Mouse (Mus musculus): ENCODE results near the gene Snta1. TPM values are rescaled to one million over a fixed set of nuclear protein-coding genes. Genes with fewer than 3 reads are reported as not detected.

Gene Snta1
- polyA plus RNA-seq (2015; fragmentation: Nextera tagmentation; extraction: Ambion mirVana), result 6.7 and 7.2 TPM in 2 replicates

GRCm38 (mm10) chr2:154407643-154408445, at the start of gene Snta1:
TSS of gene Snta1 (minus strand) at chr2:154408099.
- TF ChIP-seq EP300 (optimal IDR thresholded peaks at IDR 0.05), result no peak
- no peak for TF ChIP-seq CTCF (IDR thresholded peaks at IDR 0.05; ENCODE audit: low read depth)
- Histone ChIP-seq H3K9ac (ENCODE audit: low read length) (peak within 1 kb of the TSS; percentile 74), H3K9me3 (ENCODE audit: control insufficient read depth, low read length) (no peaks in the 10 kb centered on the region), H3K4me3 (ENCODE audit: low read depth, low read length) (peak within 1 kb of the TSS; percentile 68), H3K36me3 (ENCODE audit: control insufficient read depth, insufficient read depth, low read length) (no peaks in the 10 kb centered on the region), H3K27me3 (ENCODE audit: control insufficient read depth, insufficient read depth, low read length) (no peaks in the 10 kb centered on the region), H3K27ac (replicated peaks) (peak within 1 kb of the TSS; percentile 56), H3K4me1 (replicated peaks; ENCODE audit: control insufficient read depth, insufficient read depth) (peaks cover 2% of the 10 kb centered on the region; the same call in 1 of the 2 replicates), H3K4me2 (replicated peaks; ENCODE audit: low read depth) (peak within 1 kb of the TSS; percentile 86)
- whole genome bisulfite sequencing, result 2% methylated on average over 66 of the region's 84 CpGs
- ATAC-seq (ENCODE audit: low FRiP score, low TSS enrichment), result peak; percentile 88
- DNase-seq (ENCODE audit: low spot score), result peak; percentile 90

GRCm38 (mm10) chr2:154456621-154457020, 48.7 kb upstream of the Snta1 start:
- H3K27me3 ChIP-seq (ENCODE audit: control insufficient read depth, insufficient read depth, low read length), result no peaks in the 10 kb centered on the region
- H3K4me1 ChIP-seq (replicated peaks; ENCODE audit: control insufficient read depth, insufficient read depth), result no peaks in the 10 kb centered on the region
- no peak overlapping the region for H3K4me3 ChIP-seq (ENCODE audit: low read depth, low read length)
- H3K36me3 ChIP-seq (ENCODE audit: control insufficient read depth, insufficient read depth, low read length), result no peaks in the 10 kb centered on the region
- TF ChIP-seq EP300 (optimal IDR thresholded peaks at IDR 0.05), result no peak
- TF ChIP-seq CTCF (IDR thresholded peaks at IDR 0.05; ENCODE audit: low read depth), result no peak
- no peak for DNase-seq (ENCODE audit: low spot score)
- no peak overlapping the region for H3K4me2 ChIP-seq (replicated peaks; ENCODE audit: low read depth)
- H3K27ac ChIP-seq (replicated peaks), result no peak overlapping the region
- H3K9ac ChIP-seq (ENCODE audit: low read length), result no peak overlapping the region
- ATAC-seq (ENCODE audit: low FRiP score, low TSS enrichment), result no peak
- H3K9me3 ChIP-seq (ENCODE audit: control insufficient read depth, low read length), result no peaks in the 10 kb centered on the region

- 0 out of 2 replicates have a peak, but pooled peaks have one; percentile 8 for ATAC-seq (ENCODE audit: low FRiP score, low TSS enrichment)
- H3K27ac ChIP-seq (replicated peaks), result peak overlapping the region; percentile 35
- no peaks in the 10 kb centered on the region for H3K4me1 ChIP-seq (replicated peaks; ENCODE audit: control insufficient read depth, insufficient read depth)
- H3K4me3 ChIP-seq (ENCODE audit: low read depth, low read length), result no peak overlapping the region
- TF ChIP-seq EP300 (optimal IDR thresholded peaks at IDR 0.05) (no peak), CTCF (IDR thresholded peaks at IDR 0.05; ENCODE audit: low read depth) (no peak)
- H3K9me3 ChIP-seq (ENCODE audit: control insufficient read depth, low read length), result no peaks in the 10 kb centered on the region
- H3K27me3 ChIP-seq (ENCODE audit: control insufficient read depth, insufficient read depth, low read length), result no peaks in the 10 kb centered on the region
- peak overlapping the region; percentile 33; the same call in 1 of the 2 replicates for H3K4me2 ChIP-seq (replicated peaks; ENCODE audit: low read depth)
- 30% methylated on average over 5 of the region's 5 CpGs for WGBS
- no peaks in the 10 kb centered on the region for H3K36me3 ChIP-seq (ENCODE audit: control insufficient read depth, insufficient read depth, low read length)
- no peak for DNase-seq (ENCODE audit: low spot score)
- no peak overlapping the region for H3K9ac ChIP-seq (ENCODE audit: low read length)
These were observed 47.9 kb upstream of the Snta1 start for GRCm38 (mm10) chr2:154455776-154456175.

GRCm38 (mm10) chr2:154454605-154455004, 46.7 kb upstream of the Snta1 start:
- ATAC-seq (ENCODE audit: low FRiP score, low TSS enrichment) (no peak), DNase-seq (ENCODE audit: low spot score) (no peak)
- WGBS, result 65% methylated on average over 3 of the region's 3 CpGs
- H3K4me2 ChIP-seq (replicated peaks; ENCODE audit: low read depth), result no peak overlapping the region
- no peak overlapping the region for H3K4me3 ChIP-seq (ENCODE audit: low read depth, low read length)
- H3K9ac ChIP-seq (ENCODE audit: low read length), result no peak overlapping the region
- no peaks in the 10 kb centered on the region for H3K36me3 ChIP-seq (ENCODE audit: control insufficient read depth, insufficient read depth, low read length)
- TF ChIP-seq EP300 (optimal IDR thresholded peaks at IDR 0.05), result no peak
- TF ChIP-seq CTCF (IDR thresholded peaks at IDR 0.05; ENCODE audit: low read depth), result no peak
- no peaks in the 10 kb centered on the region for H3K4me1 ChIP-seq (replicated peaks; ENCODE audit: control insufficient read depth, insufficient read depth)
- H3K9me3 ChIP-seq (ENCODE audit: control insufficient read depth, low read length), result no peaks in the 10 kb centered on the region
- 0 out of 2 replicates have a peak overlapping the region, but pooled peaks have one; percentile 4 for H3K27ac ChIP-seq (replicated peaks)
- H3K27me3 ChIP-seq (ENCODE audit: control insufficient read depth, insufficient read depth, low read length), result no peaks in the 10 kb centered on the region

DNA sequence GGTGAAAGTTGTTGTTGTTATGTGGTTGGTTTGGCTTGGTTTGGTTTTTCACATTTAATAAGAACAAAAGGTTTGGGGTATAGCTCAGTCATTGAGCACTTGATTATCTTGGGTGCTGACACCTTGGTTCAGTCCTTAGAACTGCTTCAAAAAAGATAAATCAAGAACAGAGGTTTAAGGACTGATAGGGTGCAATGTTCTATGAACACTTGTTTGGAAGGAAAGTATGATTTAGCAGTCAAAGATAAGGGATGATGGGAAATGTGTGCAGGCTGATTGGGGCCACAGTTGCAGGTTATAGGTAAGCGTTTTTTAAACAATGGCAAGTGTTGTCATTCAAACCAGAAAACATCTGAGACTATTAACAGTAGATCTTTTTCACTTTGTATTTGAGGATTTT, 46.2 kb upstream of the Snta1 start:
- TF ChIP-seq EP300 (optimal IDR thresholded peaks at IDR 0.05) (no peak), CTCF (IDR thresholded peaks at IDR 0.05; ENCODE audit: low read depth) (no peak)
- Histone ChIP-seq H3K4me1 (replicated peaks; ENCODE audit: control insufficient read depth, insufficient read depth) (no peaks in the 10 kb centered on the region), H3K36me3 (ENCODE audit: control insufficient read depth, insufficient read depth, low read length) (no peaks in the 10 kb centered on the region), H3K9me3 (ENCODE audit: control insufficient read depth, low read length) (no peaks in the 10 kb centered on the region), H3K9ac (ENCODE audit: low read length) (no peak overlapping the region), H3K4me3 (ENCODE audit: low read depth, low read length) (no peak overlapping the region), H3K27me3 (ENCODE audit: control insufficient read depth, insufficient read depth, low read length) (no peaks in the 10 kb centered on the region), H3K4me2 (replicated peaks; ENCODE audit: low read depth) (no peak overlapping the region), H3K27ac (replicated peaks) (no peak overlapping the region)
- WGBS, result 53% methylated on average over 1 of the region's 1 CpGs
- DNase-seq (ENCODE audit: low spot score), result no peak
- no peak for ATAC-seq (ENCODE audit: low FRiP score, low TSS enrichment)

GRCm38 (mm10) chr2:154452951-154453350, 45.1 kb upstream of the Snta1 start:
- no peak overlapping the region for H3K27ac ChIP-seq (replicated peaks)
- no peaks in the 10 kb centered on the region for H3K27me3 ChIP-seq (ENCODE audit: control insufficient read depth, insufficient read depth, low read length)
- DNase-seq (ENCODE audit: low spot score), result no peak
- TF ChIP-seq CTCF (IDR thresholded peaks at IDR 0.05; ENCODE audit: low read depth), result peak; percentile 47
- TF ChIP-seq EP300 (optimal IDR thresholded peaks at IDR 0.05), result no peak
- H3K9me3 ChIP-seq (ENCODE audit: control insufficient read depth, low read length), result no peaks in the 10 kb centered on the region
- ATAC-seq (ENCODE audit: low FRiP score, low TSS enrichment), result no peak
- H3K4me2 ChIP-seq (replicated peaks; ENCODE audit: low read depth), result no peak overlapping the region
- 88% methylated on average over 2 of the region's 2 CpGs for WGBS
- H3K4me1 ChIP-seq (replicated peaks; ENCODE audit: control insufficient read depth, insufficient read depth), result no peaks in the 10 kb centered on the region
- H3K36me3 ChIP-seq (ENCODE audit: control insufficient read depth, insufficient read depth, low read length), result no peaks in the 10 kb centered on the region
- no peak overlapping the region for H3K9ac ChIP-seq (ENCODE audit: low read length)
- H3K4me3 ChIP-seq (ENCODE audit: low read depth, low read length), result no peak overlapping the region
